In genomic region chr5:31697644-31698296, GRCm38 (mm10) we compare ENCODE assay signal across 8 mouse cellular contexts. TPM values are rescaled to one million over a fixed set of nuclear protein-coding genes. Genes with fewer than 3 reads are reported as not detected.
DNase-seq lines count a peak whose midpoint lies in the region; ATAC-seq lines count a peak whose summit lies in the region.

Babam2 (plus strand) TSS chr5:31697684.

- peak within 1 kb of the TSS; percentile 99 for H3K27ac ChIP-seq in brown adipose tissue, adult 24 weeks (replicated peaks; ENCODE audit: low read depth, low read length)
- peak within 1 kb of the TSS; percentile 92 to 94 for H3K27ac ChIP-seq in heart, embryonic 14.5 days (replicated peaks in 1 of 2; ENCODE audit: control insufficient read depth in 1 of 2, insufficient read depth in 1 of 2, low read depth in 2 of 2, low read length in 2 of 2)
- H3K27ac ChIP-seq in liver, embryonic 13.5 days, result peak within 1 kb of the TSS; percentile 97
- peak within 1 kb of the TSS; percentile 97 for H3K27ac ChIP-seq in stomach, embryonic 16.5 days (ENCODE audit: low read length)

- peaks cover 12% of the 10 kb centered on the region for H3K36me3 ChIP-seq in heart, embryonic 14.5 days (ENCODE audit: control insufficient read depth, insufficient read depth, low read length)
- peaks cover 7% of the 10 kb centered on the region; the same call in 1 of the 2 replicates for H3K36me3 ChIP-seq in liver, embryonic 13.5 days
- H3K36me3 ChIP-seq in stomach, embryonic 16.5 days (ENCODE audit: control insufficient read depth, insufficient read depth, low read length), result 0 out of 2 replicates have a peak, but pooled peaks cover 3% of the 10 kb centered on the region

- H3K4me2 ChIP-seq in heart, embryonic 14.5 days (ENCODE audit: low read length), result peak within 1 kb of the TSS; percentile 79
- peak within 1 kb of the TSS; percentile 90 for H3K4me2 ChIP-seq in liver, embryonic 13.5 days
- H3K4me2 ChIP-seq in stomach, embryonic 16.5 days (ENCODE audit: low read depth, low read length), result peak within 1 kb of the TSS; percentile 77

- H3K27me3 ChIP-seq in heart, embryonic 14.5 days (ENCODE audit: control insufficient read depth, insufficient read depth, low read length), result no peaks in the 10 kb centered on the region
- no peaks in the 10 kb centered on the region for H3K27me3 ChIP-seq in liver, embryonic 13.5 days
- no peaks in the 10 kb centered on the region for H3K27me3 ChIP-seq in stomach, embryonic 16.5 days (ENCODE audit: control insufficient read depth, insufficient read depth, low read length)

- peak within 1 kb of the TSS; percentile 91 for H3K9ac ChIP-seq in heart, embryonic 14.5 days (ENCODE audit: low read length)
- peak within 1 kb of the TSS; percentile 90 for H3K9ac ChIP-seq in liver, embryonic 13.5 days
- H3K9ac ChIP-seq in stomach, embryonic 16.5 days (ENCODE audit: low read length), result peak within 1 kb of the TSS; percentile 92

- peak within 1 kb of the TSS; percentile 95 for H3K4me3 ChIP-seq in brown adipose tissue, adult 24 weeks (ENCODE audit: insufficient read depth, low read depth, low read length)
- H3K4me3 ChIP-seq in heart, embryonic 14.5 days (ENCODE audit: control insufficient read depth in 1 of 2, insufficient read depth in 1 of 2, low read depth in 1 of 2, low read length in 2 of 2), result peak within 1 kb of the TSS; percentile 84 to 89
- H3K4me3 ChIP-seq in liver, embryonic 13.5 days (replicated peaks), result peak within 1 kb of the TSS; percentile 88
- H3K4me3 ChIP-seq in stomach, embryonic 16.5 days (replicated peaks; ENCODE audit: low read length), result peak within 1 kb of the TSS; percentile 87

- under 1% methylated on average over 71 of the region's 71 CpGs for WGBS in heart, embryonic 14.5 days
- under 1% methylated on average over 66 of the region's 71 CpGs for WGBS in liver, embryonic 13.5 days (ENCODE audit: insufficient replicate concordance)
- WGBS in stomach, embryonic 16.5 days, result under 1% methylated on average over 71 of the region's 71 CpGs

- ATAC-seq in heart, embryonic 14.5 days (ENCODE audit: insufficient number of reproducible peaks, insufficient read depth, low FRiP score, low read depth), result peak; percentile 93
- ATAC-seq in liver, embryonic 13.5 days (ENCODE audit: low read depth), result peak; percentile 91
- peak; percentile 94 for ATAC-seq in stomach, embryonic 16.5 days (ENCODE audit: insufficient read depth, low FRiP score)

- no peaks in the 10 kb centered on the region for H3K9me3 ChIP-seq in heart, embryonic 14.5 days (ENCODE audit: control insufficient read depth, low read length)
- no peaks in the 10 kb centered on the region for H3K9me3 ChIP-seq in liver, embryonic 13.5 days (replicated peaks)
- no peaks in the 10 kb centered on the region for H3K9me3 ChIP-seq in stomach, embryonic 16.5 days (replicated peaks; ENCODE audit: control insufficient read depth, low read length)

- no peaks in the 10 kb centered on the region for H3K4me1 ChIP-seq in brown adipose tissue, adult 24 weeks (ENCODE audit: control insufficient read depth, insufficient read depth, insufficient read length, low read length)
- peaks cover 2 to 6% of the 10 kb centered on the region in 2 experiments; a peak in 3 of 4 replicates for H3K4me1 ChIP-seq in heart, embryonic 14.5 days (ENCODE audit: control insufficient read depth in 2 of 2, insufficient read depth in 2 of 2, low read length in 2 of 2)
- H3K4me1 ChIP-seq in liver, embryonic 13.5 days (replicated peaks), result peaks cover 58% of the 10 kb centered on the region
- H3K4me1 ChIP-seq in stomach, embryonic 16.5 days (ENCODE audit: control insufficient read depth, insufficient read depth, low read length), result no peaks in the 10 kb centered on the region; the same call in none of the 2 replicates

- DNase-seq in CD4-positive, CD25-positive, alpha-beta regulatory T cell, adult 2 months (ENCODE audit: low read depth, low spot score), result peak; percentile 96
- peak; percentile 62 for DNase-seq in fibroblast of lung, adult 2 months (ENCODE audit: low read depth)
- peak; percentile 96 for DNase-seq in kidney, postnatal 14 days
- DNase-seq in liver, embryonic 13.5 days, result peak; percentile 89
- DNase-seq in neural tube, embryonic 10.5 days (ENCODE audit: extremely low spot score, low spot score), result peak; percentile 96

RNA-seq across cellular contexts. Expression of gene Babam2, which starts in this region (rescaled TPM):
- 70.1 and 71.0 TPM in 2 replicates for polyA plus RNA-seq in brown adipose tissue, adult 24 weeks (2012; ENCODE audit: insufficient read depth, insufficient read length, missing spikeins)
- 37.3 and 47.8 TPM in 2 replicates for polyA plus RNA-seq in heart, embryonic 14.5 days (2014; fragmentation: Nextera tagmentation; extraction: Ambion mirVana)
- polyA plus RNA-seq in liver, embryonic 13.5 days (2015; fragmentation: Nextera tagmentation; extraction: Ambion mirVana), result 37.1 and 43.2 TPM in 2 replicates
- polyA plus RNA-seq in stomach, embryonic 16.5 days (2015; fragmentation: Nextera tagmentation; extraction: Ambion mirVana), result 62.6 and 64.2 TPM in 2 replicates

Comparison
In these comparisons a context has a peak if more than half of its experiments do, and no peak if none do; other contexts are left out.
1. Peak in every context shown above with its lines: DNase-seq, ATAC-seq, H3K4me3 ChIP-seq and H3K27ac ChIP-seq.